Mouse (Mus musculus): ENCODE data around the gene Nr3c2.

Gene Nr3c2

GRCm38 (mm10) chr8:77055492-77056021 is 156.3 kb downstream of the Nr3c2 start:
- no peak for DNase-seq (ENCODE audit: low spot score in 2 of 2)

- DNase-seq (ENCODE audit: low spot score in 2 of 2), result no peak
These were observed 157.6 kb downstream of the Nr3c2 start for GRCm38 (mm10) chr8:77056853-77057252.

GRCm38 (mm10) chr8:77082687-77083086 is 183.4 kb downstream of the Nr3c2 start:
- DNase-seq (ENCODE audit: low spot score in 2 of 2), result no peak

- peak; percentile 26 to 33 for DNase-seq (ENCODE audit: low spot score in 2 of 2)
These were observed 186.8 kb downstream of the Nr3c2 start for GRCm38 (mm10) chr8:77086036-77086435.

GRCm38 (mm10) chr8:77096721-77097120 is 197.5 kb downstream of the Nr3c2 start:
- no peak for DNase-seq (ENCODE audit: low spot score in 2 of 2)

- DNase-seq (ENCODE audit: low spot score in 2 of 2), result no peak
These were observed 198.9 kb downstream of the Nr3c2 start for GRCm38 (mm10) chr8:77098101-77098500.

GRCm38 (mm10) chr8:77100370-77100769 is 201.1 kb downstream of the Nr3c2 start:
- no peak for DNase-seq (ENCODE audit: low spot score in 2 of 2)

DNA sequence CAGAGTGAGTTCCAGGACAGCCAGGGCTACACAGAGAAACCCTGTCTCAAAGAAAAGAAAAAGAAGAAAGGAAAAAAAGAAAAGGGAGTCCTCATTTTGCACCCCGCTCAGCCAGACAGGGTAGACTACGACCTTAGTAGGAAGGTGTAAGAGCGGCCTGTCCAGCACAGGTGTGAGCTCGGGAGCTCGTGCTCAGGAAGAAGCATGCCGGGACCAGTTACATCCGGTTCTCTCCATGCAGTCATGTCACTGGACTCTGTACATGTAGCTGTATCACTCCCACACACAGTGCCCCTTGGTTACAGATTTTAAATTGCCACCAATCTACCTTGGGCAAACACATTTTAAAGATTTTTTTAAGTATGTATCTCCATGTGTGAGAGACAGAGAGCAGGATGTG is 203.6 kb downstream of the Nr3c2 start:
- DNase-seq (ENCODE audit: low spot score in 2 of 2), result no peak

GRCm38 (mm10) chr8:77112719-77113118 is 213.5 kb downstream of the Nr3c2 start:
- no peak for DNase-seq (ENCODE audit: low spot score in 2 of 2)

- peak; percentile 10 to 24 for DNase-seq (ENCODE audit: low spot score in 2 of 2)
These were observed 215.5 kb downstream of the Nr3c2 start for GRCm38 (mm10) chr8:77114769-77115168.

DNA sequence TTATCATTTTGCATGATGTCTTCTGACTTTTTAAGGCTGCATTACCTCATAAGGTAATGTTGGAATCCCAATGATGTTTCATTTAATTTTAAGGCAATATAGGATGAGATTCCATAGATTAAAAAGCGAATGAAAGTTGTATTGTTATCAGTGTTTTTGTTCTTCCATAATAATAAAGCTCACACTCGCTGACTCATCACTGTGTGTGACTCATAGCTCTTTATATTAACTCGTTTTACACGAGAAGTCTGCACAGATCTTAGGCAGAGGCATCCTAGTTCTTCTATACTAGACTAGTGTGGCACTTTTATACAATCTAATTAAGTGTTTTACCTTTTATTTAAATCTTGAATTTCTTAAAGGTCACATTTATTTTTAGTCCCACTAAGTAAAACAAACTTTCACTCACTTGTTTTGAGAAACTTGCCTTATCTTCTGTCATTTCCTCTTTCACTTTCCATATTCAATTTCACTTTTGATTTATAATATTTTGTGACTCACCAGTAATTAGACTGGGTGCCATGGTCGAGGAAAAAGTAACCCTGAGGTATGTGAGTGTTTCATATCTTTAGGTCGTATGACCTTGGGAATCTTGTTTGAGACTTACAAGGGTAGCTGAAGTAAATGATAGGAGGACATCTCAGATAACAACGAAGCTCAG is 217.3 kb downstream of the Nr3c2 start:
- no peak for DNase-seq (ENCODE audit: low spot score in 2 of 2)

- no peak for DNase-seq (ENCODE audit: low spot score in 2 of 2)
These were observed 221.7 kb downstream of the Nr3c2 start for GRCm38 (mm10) chr8:77120810-77121570.

- DNase-seq (ENCODE audit: low spot score in 2 of 2), result no peak
These were observed 222.3 kb downstream of the Nr3c2 start for GRCm38 (mm10) chr8:77121571-77121890.

DNA sequence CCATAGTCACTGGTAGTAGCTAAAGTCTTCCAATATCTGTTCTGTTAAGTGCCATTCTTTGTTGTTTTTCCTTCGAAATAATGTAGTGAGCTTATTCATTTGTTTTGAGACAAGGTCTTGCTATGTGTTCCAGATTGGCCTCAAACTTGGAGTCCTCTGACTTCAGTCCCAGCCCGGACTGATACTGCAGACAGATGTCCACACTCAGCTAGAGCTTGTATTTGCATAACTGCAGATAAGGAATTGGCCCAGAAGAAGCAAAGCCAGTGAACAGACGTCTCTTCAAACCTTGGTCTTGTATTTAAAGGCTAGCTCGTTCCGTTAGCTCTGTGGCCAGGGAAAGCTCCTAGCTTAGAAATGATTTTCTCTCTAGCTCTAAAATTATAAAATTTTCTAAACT is 223.1 kb downstream of the Nr3c2 start:
- no peak for DNase-seq (ENCODE audit: low spot score in 2 of 2)

GRCm38 (mm10) chr8:77125777-77126176 is 226.5 kb downstream of the Nr3c2 start:
- DNase-seq (ENCODE audit: low spot score in 2 of 2), result no peak

DNA sequence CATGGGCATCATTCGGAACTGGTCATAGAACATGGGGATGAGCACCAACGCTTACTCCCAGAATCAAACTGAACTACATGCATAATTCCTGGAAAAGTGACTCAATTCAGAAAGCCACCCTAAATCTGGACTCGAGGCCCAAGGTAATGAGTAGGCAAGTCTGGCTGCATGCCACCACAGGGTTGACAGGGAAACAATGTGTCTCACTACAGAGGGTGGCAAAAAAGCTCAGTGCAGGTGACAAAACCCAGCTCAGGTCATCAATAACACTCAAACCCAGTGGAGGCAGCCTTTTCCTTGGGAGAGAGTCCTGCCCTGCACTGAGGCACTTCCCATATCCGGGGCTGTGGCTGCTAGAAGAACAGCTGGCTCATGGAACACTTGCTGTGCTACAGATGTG is 228.8 kb downstream of the Nr3c2 start:
- DNase-seq (ENCODE audit: low spot score in 2 of 2), result no peak

- peak; percentile 19 to 43 for DNase-seq (ENCODE audit: low spot score in 2 of 2)
These were observed 233.8 kb downstream of the Nr3c2 start for GRCm38 (mm10) chr8:77132903-77133637.

DNA sequence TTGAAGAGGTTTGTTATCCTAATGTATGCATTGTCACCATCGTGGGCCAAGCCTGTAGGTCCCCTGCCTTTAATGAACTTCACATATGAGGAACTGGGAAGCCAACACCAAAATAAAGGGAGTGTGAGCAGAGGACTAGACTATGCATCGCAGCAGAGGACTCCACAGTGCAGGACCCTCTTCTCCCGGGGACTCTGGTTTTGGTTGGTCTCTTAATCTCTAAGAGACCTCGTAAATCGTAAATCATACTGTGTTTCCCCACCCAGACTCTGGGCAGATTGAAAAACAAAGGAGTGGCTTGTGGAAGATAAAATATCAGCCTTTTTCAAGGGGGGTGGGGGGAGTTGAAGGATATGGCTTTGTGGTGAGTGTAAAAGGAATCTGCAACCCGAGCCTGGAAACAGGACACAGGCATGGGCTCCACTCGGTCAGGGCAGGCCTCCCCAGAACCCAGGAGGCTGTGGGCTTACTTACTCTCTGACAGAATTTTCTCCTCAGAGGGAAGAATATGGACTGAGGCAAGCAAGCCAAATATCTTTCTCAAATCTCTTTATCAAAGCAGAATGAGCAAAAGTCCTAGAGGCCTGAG is 234.6 kb downstream of the Nr3c2 start:
- no peak for DNase-seq (ENCODE audit: low spot score in 2 of 2)

DNA sequence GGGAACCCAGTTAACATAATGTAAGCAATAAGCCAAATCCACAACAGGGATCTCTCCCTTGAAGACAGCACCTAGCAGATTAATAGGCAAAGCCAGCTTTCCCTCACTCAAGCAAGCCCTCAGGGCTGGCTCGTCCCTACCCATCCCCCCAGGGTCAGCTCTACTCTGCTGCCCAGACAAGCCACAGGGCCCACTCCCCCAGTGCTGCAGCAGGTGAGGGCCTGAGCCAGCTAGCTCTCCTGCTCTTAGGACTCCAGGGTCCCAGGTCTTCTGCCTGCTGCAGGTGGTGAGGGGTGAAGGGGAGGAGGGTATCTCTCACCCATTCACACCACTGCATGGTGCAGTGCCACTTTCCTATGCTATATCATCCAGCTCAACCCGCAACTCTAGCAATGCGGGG is 246.0 kb downstream of the Nr3c2 start:
- DNase-seq (ENCODE audit: low spot score in 2 of 2), result no peak

GRCm38 (mm10) chr8:77154496-77154895 is 255.3 kb downstream of the Nr3c2 start:
- no peak for DNase-seq (ENCODE audit: low spot score in 2 of 2)

- DNase-seq (ENCODE audit: low spot score in 2 of 2), result no peak
These were observed 270.1 kb downstream of the Nr3c2 start for GRCm38 (mm10) chr8:77169320-77169719.

DNA sequence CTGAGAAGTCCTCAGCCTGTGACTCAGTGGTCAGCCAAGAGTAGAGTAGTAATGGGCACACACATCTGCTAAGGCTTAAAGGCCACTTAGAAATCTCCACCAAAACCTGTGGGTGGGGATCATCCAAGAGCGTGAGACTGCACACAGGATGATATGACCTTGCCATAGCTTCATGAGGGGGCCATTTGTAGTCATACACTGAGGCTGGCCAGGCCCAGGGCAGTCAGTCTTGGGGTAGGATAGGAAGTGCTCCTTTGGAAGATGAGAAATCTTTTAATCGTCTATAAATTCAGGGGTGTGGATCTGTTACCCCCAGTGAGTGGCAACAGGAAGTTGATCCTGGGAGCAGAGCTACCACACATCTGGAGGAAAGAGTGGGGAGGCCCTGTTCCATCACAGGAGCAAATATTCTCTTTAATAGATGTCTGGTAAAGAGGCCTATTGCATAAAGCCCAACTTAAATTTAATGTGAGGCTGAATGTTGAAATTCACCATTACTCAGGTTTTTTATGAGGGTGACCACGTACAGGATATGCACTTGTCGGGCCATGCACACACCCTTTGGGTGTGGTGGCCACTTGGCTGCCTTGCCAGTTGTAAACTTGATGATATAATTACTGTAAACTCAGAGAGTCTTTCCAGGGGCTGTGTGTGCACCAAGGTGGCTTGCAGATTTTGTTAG is 270.7 kb downstream of the Nr3c2 start:
- DNase-seq (ENCODE audit: low spot score in 2 of 2), result no peak
